Mouse (Mus musculus) testis, adult 2 months (tissue): ENCODE data around the gene Prpf8. TPM values are rescaled to one million over a fixed set of nuclear protein-coding genes. Genes with fewer than 3 reads are reported as not detected.
"Not testable (repeated sequence)": the region's sequence is repeated elsewhere in the genome, so short reads cannot be mapped to it uniquely, and the experiment has no call there.

Experiments used
- H3K27ac ChIP-seq: fragments of 200-500 bp; 2 replicates; pipeline ENCODE4 v1.5.1; 2012; ENCODE audit warnings: low read depth, low read length; ENCODE audit not compliant: control insufficient read depth, insufficient read depth
- H3K27me3 ChIP-seq: fragments of 200-500 bp; 2 replicates; pipeline ENCODE4 v1.6.1; 2012; ENCODE audit warnings: mild to moderate bottlenecking, low read length, moderate library complexity; ENCODE audit not compliant: control insufficient read depth, insufficient read depth
- H3K36me3 ChIP-seq: fragments of 200-500 bp; 2 replicates; pipeline ENCODE4 v1.6.1; 2012; ENCODE audit warnings: mild to moderate bottlenecking, low read length; ENCODE audit not compliant: control insufficient read depth, insufficient read depth
- H3K4me1 ChIP-seq: fragments of 200-500 bp; 2 replicates; pipeline ENCODE4 v1.6.1; 2012; ENCODE audit warnings: low read length; ENCODE audit not compliant: control insufficient read depth, insufficient read depth
- H3K4me3 ChIP-seq: fragments of 200-500 bp; 2 replicates; pipeline ENCODE4 v1.5.1; 2012; ENCODE audit warnings: low read depth, mild to moderate bottlenecking, low read length, moderate library complexity, mixed read lengths; ENCODE audit not compliant: control insufficient read depth
- CTCF ChIP-seq: fragments of 200-500 bp; IDR thresholded peaks from 2 replicates; pipeline ENCODE4 v1.5.1; 2012; ENCODE audit warnings: low read depth, mild to moderate bottlenecking, inconsistent platforms, low read length, moderate library complexity; ENCODE audit not compliant: control insufficient read depth, insufficient read depth, insufficient replicate concordance
- POLR2A ChIP-seq: fragments of 200-500 bp; IDR thresholded peaks from 2 replicates; pipeline ENCODE4 v1.6.1; 2012; ENCODE audit warnings: low read depth, mild to moderate bottlenecking, inconsistent platforms, low read length, moderate library complexity; ENCODE audit not compliant: control insufficient read depth
- polyA plus RNA-seq: library from polyadenylated mRNA; depleted of rRNA; stranded (reverse); fragments of >200 nt; gene quantifications from 2 replicates; pipeline ENCODE4 v1.2.3, GENCODE M21; 2012; rRNA removed

The Prpf8 gene
- polyA plus RNA-seq, 1 experiment = 48.8 TPM

DNA sequence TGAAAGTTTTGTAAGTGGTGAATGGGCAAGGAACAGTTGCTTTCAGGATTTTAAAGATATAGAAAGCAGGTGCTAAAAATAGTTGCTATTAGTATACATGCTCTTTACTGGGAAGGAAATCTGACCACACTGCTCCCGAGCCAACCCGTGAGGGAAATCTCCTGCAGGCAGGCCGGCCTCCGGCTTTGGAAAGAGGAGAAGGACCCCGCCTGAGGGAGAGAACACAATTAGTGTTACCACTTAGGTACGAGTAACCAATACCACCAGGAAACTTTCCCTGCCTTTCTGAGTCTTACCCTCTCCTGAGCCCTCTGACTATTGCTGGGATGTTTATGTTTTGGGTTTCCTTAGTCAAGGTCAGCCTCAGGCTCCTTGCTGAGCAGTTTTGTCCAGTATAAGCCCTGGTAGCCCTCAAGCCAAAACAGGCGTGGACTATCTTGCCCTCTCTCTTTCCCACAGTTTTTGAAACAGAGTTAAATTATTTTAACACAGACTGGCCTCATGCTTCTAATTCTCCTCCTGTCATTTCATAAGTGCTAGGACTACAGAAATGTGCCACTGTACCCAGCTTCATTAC is 66.4 kb downstream of the Prpf8 start:
- H3K27ac ChIP-seq = peak overlapping the region; percentile 19; the same call in 1 of the 2 replicates
- no peak overlapping the region for H3K4me3 ChIP-seq
- no peak for TF ChIP-seq POLR2A
- no peak for TF ChIP-seq CTCF
- H3K27me3 ChIP-seq = no peaks in the 10 kb centered on the region
- H3K36me3 ChIP-seq = 0 out of 2 replicates have a peak, but pooled peaks cover 1% of the 10 kb centered on the region
- peaks cover 6% of the 10 kb centered on the region; the same call in 1 of the 2 replicates for H3K4me1 ChIP-seq

DNA sequence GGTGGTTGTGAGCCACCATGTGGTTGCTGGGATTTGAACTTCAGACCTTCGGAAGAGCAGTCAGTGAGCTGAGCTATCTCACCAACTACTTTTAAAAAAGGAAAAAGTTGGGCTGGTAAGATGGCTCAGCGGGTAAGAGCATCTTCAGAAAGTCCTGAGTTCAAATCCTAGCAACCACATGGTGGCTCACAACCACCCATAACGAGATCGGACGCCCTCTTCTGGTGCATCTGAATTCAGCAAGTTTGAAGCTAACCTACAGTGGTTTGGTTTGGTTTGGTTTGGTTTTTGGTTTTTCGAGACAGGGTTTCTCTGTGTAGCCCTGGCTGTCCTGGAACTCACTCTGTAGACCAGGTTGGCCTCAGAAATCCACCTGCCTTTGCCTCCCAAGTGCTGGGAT is 69.4 kb downstream of the Prpf8 start:
- not testable (repeated sequence) for H3K4me1 ChIP-seq, H3K27me3 ChIP-seq, H3K27ac ChIP-seq, H3K4me3 ChIP-seq, H3K36me3 ChIP-seq

DNA sequence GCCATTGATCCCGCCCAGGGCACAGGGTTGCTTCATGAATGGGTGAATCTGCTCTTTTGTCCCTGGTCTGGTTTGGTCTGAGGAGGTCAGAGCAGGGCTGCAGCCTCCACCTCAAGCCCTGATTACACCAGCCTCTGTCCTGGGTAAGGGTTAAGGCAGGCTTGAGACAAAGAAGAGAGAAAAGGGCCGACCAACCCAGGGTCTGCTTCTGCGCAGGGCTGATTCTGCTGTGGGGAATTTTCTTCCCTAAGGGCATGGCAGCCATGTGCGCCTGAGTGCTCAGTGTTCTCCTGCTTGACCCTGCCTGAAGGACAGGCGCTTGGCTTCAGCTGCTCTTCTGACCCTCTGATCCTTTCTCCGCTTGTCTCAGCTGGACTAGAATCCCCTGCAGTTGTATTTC is 70.5 kb downstream of the Prpf8 start:
- H3K27ac ChIP-seq = peak overlapping the region; percentile 28; the same call in 1 of the 2 replicates
- no peak overlapping the region for H3K4me3 ChIP-seq
- TF ChIP-seq CTCF (no peak), POLR2A (no peak)
- no peaks in the 10 kb centered on the region; the same call in 1 of the 2 replicates for H3K4me1 ChIP-seq
- H3K27me3 ChIP-seq = no peaks in the 10 kb centered on the region
- 0 out of 2 replicates have a peak, but pooled peaks cover 1% of the 10 kb centered on the region for H3K36me3 ChIP-seq

DNA sequence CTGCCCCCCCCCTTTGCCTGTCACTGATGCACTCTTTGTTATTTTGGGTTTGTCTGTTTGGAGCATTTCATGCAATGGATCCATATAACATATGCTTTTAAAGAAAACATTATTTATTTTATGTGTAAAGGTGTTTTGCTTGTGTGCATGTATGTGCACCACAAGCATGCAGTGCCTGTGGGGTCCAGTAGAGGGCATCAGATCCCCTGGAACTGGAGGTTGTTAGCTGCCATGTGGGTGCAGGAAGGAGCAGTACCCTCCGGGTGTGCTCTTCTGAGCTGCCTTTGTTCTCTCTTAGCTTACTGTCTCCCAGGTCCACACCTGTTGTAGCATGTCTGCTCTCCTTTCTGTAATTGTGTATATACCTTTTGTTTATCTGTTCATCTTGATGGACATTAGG is 71.5 kb downstream of the Prpf8 start:
- Histone ChIP-seq H3K36me3 (0 out of 2 replicates have a peak, but pooled peaks cover 1% of the 10 kb centered on the region), H3K4me1 (no peaks in the 10 kb centered on the region), H3K27ac (no peak overlapping the region), H3K4me3 (no peak overlapping the region), H3K27me3 (no peaks in the 10 kb centered on the region)
- no peak for TF ChIP-seq POLR2A
- TF ChIP-seq CTCF = peak; percentile 69; the same call in 1 of the 2 replicates

Other genes with a start within 250 kb of the Prpf8 start
- gene Rpa1, start 138.5 kb upstream of the Prpf8 start, polyA plus RNA-seq = 73.7 and 76.4 TPM in 2 replicates
- 1.8 and 2.1 TPM in 2 replicates for gene Smyd4, start 138.4 kb upstream of the Prpf8 start, polyA plus RNA-seq
- gene Serpinf1, start 64.1 kb upstream of the Prpf8 start, polyA plus RNA-seq = 13.2 and 13.3 TPM in 2 replicates
- gene Serpinf2, start 47.2 kb upstream of the Prpf8 start, polyA plus RNA-seq = 0.29 and 0.33 TPM in 2 replicates
- gene Wdr81, start 32.1 kb upstream of the Prpf8 start, polyA plus RNA-seq = 4.1 and 5.1 TPM in 2 replicates
- 6.8 and 7.3 TPM in 2 replicates for gene Tlcd2, start 25.1 kb upstream of the Prpf8 start, polyA plus RNA-seq
- gene Rilp, start 23.3 kb downstream of the Prpf8 start, polyA plus RNA-seq = 0.58 and 0.94 TPM in 2 replicates
- 0.64 and 0.77 TPM in 2 replicates for gene Scarf1, start 26.7 kb downstream of the Prpf8 start, polyA plus RNA-seq
- 23.0 and 27.1 TPM in 2 replicates for gene Slc43a2, start 44.9 kb downstream of the Prpf8 start, polyA plus RNA-seq
- gene Pitpna, start 101.3 kb downstream of the Prpf8 start, polyA plus RNA-seq = 39.4 and 41.3 TPM in 2 replicates
- gene Inpp5k, start 144.2 kb downstream of the Prpf8 start, polyA plus RNA-seq = 121 and 128 TPM in 2 replicates
- 41.3 and 48.7 TPM in 2 replicates for gene Myo1c, start 163.7 kb downstream of the Prpf8 start, polyA plus RNA-seq
- gene Crk, start 192.4 kb downstream of the Prpf8 start, polyA plus RNA-seq = 27.0 and 35.8 TPM in 2 replicates
- 172 and 188 TPM in 2 replicates for gene Ywhae, start 246.1 kb downstream of the Prpf8 start, polyA plus RNA-seq